Mouse (Mus musculus) c-Kit-positive CD71-negative TER-119-negative erythroid progenitor cells, embryonic 14.5 days (primary cell): ENCODE results near the gene Gm2075.
"Not testable (repeated sequence)": the region's sequence is repeated elsewhere in the genome, so short reads cannot be mapped to it uniquely, and the experiment has no call there.

Experiments used
- DNase-seq: peaks from one replicate; pipeline ENCODE4 v3.0.0-alpha.2; 2013; ENCODE audit warnings: low read depth

The Gm2075 gene

DNA sequence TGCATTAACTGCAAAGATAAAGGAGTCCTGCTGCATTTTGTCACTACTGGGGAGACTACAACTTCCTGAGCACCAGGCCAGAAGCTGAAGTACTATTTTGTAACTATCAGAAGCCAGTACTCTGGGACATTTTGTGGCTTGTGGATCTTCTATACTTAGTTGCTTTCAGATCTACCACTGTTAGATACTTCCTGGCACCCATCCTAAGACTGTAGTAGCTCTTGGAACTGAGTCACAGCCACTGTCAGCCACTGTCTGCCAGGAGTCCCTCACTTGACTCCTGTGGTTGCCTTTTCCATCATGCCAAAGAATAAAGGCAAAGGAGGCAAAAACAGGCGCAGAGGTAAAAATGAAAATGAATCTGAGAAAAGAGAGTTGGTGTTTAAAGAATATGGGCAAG, at the start of gene Gm2075:
Gene Gm2075 (plus strand): TSS at position 301 of the 400 bp plus-strand sequence.
- not testable (repeated sequence) for DNase-seq

DNA sequence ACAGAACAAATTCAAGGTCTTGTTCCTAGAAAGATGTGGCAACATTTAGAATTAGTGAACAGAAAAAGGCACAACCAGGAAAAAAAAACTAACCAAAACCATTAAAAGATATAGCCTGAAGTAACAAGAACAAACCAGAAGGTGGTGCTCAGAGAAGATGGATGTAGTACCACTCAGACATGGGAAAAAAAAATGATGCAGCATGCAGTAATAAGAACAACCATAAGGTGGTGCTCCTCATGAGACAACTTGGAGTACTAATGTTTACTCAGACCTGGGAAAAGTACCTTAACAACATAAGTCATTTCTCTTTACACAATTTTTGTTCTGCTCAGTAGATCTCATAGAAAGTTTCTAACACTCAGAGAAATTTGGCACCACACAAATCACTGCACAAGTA, 27.6 kb upstream of the Gm2075 start:
- not testable (repeated sequence) for DNase-seq

DNA sequence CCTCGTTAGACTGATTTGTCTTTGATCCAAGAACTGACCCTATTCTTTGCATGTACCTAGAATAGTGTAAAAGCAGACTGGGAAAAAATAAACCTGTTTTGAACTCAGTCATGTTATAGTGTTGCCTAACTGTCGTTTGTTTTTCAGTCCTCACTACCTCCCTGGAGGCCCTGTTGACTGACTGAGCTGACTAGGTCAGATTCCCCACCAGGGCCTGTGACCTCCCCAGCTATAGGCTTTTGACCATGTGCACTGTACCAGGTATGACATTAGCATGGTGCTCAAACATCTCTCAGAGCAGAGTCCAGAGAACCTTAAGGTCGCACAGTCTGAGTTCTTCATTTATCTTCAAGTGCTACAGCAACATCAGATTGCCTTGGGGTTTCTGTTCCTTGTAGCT, 7.5 kb upstream of the Gm2075 start:
- DNase-seq, result not testable (repeated sequence)

DNA sequence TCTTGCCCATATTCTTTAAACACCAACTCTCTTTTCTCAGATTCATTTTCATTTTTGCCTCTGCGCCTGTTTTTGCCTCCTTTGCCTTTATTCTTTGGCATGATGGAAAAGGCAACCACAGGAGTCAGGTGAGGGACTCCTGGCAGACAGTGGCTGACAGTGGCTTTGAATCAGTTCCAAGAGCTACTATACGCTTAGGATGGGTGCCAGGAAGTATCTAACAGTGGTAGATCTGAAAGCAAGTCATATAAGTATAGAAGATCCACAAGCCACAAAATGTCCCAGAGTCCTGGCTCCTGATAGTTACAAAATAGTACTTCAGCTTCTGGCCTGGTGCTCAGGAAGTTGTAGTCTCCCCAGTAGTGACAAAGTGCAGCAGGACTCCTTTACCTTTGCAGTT, 7.0 kb downstream of the Gm2075 start, which contains the start of gene Gm6803:
Gene Gm6803 (minus strand): TSS at position 101 of the 400 bp plus-strand sequence.
- DNase-seq, result not testable (repeated sequence)

DNA sequence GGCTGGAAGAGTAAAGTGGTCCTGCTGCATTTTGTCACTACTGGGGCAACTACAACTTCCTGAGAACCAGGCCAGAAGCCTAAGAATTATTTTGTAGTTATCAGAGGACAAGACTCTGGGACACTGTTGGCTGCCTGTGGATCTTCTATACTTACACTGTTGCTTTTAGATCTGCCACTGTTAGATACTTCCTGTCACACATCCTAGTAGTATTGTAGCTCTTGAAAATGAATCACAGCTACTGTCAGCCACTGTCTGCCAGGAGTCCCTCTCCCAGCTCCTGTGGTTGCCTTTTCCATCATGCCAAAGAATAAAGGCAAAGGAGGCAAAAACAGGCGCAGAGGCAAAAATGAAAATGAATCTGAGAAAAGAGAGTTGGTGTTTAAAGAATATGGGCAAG, 15.1 kb downstream of the Gm2075 start, which contains the start of gene Gm2056:
Gene Gm2056 (plus strand): TSS at position 301 of the 400 bp plus-strand sequence.
- not testable (repeated sequence) for DNase-seq

DNA sequence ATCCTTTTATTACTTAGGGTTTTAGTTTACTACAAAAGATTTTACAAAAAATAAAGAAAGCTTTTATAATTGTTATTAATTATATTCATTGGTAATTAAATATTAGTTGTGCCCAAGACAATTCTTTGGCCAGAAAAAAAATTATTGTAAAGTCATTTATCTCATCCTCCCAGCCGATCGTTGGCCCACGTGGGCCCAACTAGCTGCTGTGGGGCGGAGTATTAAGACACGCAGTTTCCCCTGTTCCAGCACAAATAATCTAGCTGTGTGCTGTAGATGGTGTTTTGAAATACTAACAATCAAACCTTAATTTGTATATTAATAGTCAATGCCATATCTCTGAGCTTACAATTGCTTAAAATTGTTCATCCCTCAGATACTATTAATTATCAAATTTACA, 20.6 kb downstream of the Gm2075 start:
- not testable (repeated sequence) for DNase-seq

DNA sequence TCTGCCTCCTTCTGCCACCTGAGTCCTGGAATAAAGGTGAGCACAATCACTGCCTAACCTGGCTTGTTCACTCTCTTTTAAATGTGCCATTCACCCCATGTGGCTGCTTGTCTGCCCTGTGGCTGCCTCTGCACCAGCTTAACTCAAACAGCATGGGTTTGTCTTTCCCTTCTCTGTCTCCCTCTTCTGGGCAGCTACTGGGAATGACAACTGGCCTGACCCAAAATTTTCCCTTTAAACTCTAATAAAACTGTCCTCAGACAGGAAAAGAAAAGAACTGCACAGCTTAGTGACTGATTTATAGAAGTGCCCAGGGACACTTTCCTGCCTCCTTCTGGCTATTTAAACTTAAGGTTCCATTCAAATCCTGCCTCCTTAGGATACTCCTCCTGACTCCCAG, 27.4 kb downstream of the Gm2075 start:
- DNase-seq, result not testable (repeated sequence)

DNA sequence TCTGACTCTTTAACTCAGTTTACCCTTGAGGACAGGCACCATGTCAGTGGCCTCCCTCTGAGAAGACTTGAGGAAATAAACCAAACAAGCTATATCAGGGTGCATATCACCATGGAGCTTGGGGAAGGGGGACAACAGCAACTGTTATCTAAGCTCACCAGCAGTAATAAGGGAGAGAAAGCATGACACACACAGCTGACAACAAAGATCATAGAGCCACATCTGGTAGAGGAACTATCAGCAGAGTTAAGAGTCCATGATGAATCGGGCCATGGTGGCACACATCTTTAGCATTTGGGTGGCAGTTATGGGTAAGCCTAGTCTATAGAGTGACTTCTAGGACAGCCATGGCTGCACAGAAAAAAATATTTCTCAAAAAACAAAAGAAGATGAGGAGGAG, 28.1 kb downstream of the Gm2075 start:
- not testable (repeated sequence) for DNase-seq

DNA sequence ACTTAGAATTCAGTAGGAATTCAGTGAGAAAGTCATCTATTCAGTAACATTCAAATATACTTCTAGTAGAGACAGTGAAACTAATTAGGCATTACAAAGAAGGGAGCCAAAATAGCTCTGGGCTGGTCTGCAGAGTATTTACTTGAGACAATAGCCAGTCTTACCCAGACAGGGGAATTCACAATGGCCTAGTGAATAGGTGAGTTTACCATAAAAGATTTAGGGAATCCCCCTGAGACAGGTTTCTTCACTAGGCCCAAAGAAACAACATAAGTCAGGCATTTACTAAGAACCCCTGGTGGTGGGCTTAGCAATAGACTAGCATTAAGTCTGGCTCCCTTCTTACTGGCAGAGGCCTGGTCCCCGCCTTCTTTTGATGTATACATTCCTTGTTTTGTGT, 33.6 kb downstream of the Gm2075 start:
- DNase-seq, result not testable (repeated sequence)
